Mouse (Mus musculus) 3134 (cell line): Measurements from ENCODE around the gene Itfg2.

ENCODE experiments used
- DNase-seq: peaks from one replicate; pipeline ENCODE4 v3.0.0-alpha.2; 2011; ENCODE audit warnings: low spot score; ENCODE audit not compliant: insufficient read length; ENCODE audit errors: extremely low read depth

Gene Itfg2

GRCm38 (mm10) chr6:128424269-128425019 lies at the start of gene Itfg2:
Gene Itfg2 (minus strand): TSS chr6:128424931.
- peak; percentile 98 for DNase-seq

- DNase-seq: no peak
These were observed 49.4 kb upstream of the Itfg2 start for GRCm38 (mm10) chr6:128474112-128474511.

- DNase-seq: no peak
These were observed 44.7 kb upstream of the Itfg2 start for GRCm38 (mm10) chr6:128469451-128469850.

GRCm38 (mm10) chr6:128467298-128467697 lies 42.6 kb upstream of the Itfg2 start:
- no peak for DNase-seq

DNA sequence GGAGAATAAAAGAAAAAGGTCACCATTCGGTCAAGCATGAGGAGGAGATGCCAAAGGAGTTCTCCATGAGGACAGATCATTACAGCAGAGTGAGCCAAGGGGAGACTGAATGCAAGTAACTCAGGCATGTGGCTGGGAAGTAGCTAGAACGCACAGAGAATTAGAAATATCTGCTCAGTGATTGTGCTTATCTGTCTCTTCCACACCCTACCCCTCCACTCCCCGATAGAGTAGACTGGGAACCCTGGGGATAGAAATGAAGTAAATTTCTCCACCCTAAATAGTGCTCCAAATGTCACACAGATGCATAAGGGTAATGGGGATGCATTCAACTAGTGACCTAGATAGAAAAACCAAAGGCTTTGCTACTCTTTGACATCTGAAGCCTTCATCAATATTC lies 41.8 kb upstream of the Itfg2 start:
- DNase-seq: no peak

- no peak for DNase-seq
These were observed 41.3 kb upstream of the Itfg2 start for GRCm38 (mm10) chr6:128466043-128466442.

GRCm38 (mm10) chr6:128464996-128465395 lies 40.3 kb upstream of the Itfg2 start:
- no peak for DNase-seq

- DNase-seq: no peak
These were observed 36.9 kb upstream of the Itfg2 start for GRCm38 (mm10) chr6:128461606-128462005.

GRCm38 (mm10) chr6:128460729-128461503 lies 36.2 kb upstream of the Itfg2 start:
- DNase-seq: no peak

DNA sequence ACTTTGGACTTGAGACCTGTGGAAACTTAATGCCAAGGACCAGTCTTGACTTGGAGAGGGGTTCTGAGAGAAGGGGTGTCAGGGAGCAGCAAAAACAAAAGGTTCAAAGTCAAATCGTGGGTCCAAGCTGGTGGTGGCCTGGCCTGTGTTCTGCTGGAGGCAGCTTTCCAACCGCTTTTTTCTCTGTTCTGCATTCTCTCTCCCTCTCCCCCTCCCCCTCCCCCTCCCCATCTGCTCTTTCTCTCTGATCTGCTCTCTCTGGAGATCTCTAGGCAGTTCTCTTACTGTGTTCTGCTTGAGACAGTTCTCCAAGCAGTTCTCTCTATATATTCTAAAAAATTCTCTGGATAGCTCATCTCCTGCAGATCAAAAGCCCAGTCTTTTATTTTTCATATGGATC lies 35.6 kb upstream of the Itfg2 start:
- DNase-seq: no peak

DNA sequence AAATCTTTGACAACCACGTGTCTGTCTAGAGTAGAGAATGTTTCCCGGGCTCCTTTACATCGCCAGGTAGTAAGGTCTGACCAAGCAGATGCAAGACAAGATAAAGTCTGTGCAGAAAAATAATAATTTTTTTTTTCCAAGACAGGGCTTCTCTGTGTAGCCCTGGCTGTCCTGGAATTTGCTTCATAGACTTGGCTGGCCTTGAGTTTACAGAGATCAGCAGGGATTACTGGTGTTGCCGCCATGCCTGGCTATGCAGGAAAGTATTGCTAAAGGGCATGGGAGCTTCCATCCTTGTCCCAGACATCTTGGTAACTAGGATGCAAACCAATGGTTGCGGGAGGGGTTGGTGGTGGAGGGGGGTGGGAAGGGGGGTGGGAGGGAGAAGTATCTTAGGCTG lies 32.5 kb upstream of the Itfg2 start:
- DNase-seq: no peak

DNA sequence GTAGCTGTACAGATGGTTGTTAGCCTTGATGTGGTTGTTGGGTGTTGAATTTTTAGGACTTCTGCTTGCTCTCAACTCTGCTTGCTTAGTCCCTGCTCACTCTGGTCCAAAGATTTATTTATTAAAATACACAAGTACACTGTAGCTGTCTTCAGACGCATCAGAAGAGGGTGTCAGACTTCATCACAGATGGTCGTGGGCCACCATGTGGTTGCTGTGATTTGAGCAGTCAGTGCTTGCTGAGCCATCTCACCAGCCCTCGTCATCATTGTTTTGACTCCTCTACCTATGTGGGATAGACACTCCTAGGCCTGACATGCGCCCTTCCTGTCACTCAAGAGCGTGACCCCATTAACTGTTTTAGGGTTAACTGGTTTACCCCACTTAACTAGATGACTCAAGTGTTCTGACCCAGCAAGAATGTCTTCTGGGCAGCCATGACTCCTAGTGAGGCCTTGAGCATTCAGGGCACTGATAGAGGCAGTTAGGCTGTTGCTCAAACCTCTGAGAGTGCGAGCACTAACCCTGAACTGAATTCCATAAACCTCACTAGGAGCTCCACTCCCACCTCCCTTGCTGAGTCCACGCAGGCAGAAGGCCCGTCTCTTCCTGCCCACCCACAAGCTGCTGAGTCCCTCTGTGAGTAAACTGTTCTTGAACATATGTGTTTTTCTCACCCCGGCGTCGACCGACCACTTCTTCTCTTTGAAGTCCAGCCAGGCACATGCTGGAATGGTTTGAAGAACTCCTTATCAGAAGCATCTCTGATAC lies 31.3 kb upstream of the Itfg2 start:
- DNase-seq: no peak

GRCm38 (mm10) chr6:128447063-128447462 lies 22.3 kb upstream of the Itfg2 start:
- no peak for DNase-seq

DNA sequence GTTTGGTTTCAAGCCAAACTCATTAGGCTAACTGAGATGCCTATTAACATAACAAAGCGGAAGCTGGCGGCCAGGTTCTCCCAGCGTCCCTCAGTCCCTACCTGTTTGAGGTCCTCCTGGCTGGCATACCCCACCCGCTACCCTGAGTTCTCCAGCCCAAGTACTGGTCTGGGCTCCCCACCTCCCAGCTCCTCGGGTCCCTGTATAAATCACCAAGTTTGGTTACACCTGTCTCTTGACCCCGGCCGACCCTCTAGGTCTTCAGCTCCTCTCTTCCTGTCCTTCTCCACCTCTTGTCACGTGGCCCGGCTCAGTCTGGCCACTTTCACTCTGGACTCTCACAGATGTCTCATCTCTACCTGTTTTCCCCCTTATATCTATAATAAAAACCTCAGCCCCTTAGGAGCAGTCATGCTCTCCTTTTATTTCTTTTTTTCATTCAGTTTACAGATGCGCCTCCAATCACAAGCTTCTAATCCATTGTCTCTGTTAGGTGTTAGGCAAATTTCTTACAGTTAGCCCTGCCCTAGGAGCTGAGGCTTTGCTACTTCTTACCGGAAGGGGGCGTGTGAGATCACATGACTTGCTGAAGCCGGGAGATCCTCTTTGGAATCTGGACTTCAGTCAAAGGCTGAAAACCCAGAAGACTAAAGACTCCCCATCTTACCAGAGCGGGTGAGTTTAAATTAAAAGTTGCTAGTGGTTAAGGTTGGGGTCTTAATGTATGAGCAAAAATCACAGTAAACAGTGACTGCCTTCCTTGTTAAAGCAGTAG lies 21.2 kb upstream of the Itfg2 start:
- no peak for DNase-seq

DNA sequence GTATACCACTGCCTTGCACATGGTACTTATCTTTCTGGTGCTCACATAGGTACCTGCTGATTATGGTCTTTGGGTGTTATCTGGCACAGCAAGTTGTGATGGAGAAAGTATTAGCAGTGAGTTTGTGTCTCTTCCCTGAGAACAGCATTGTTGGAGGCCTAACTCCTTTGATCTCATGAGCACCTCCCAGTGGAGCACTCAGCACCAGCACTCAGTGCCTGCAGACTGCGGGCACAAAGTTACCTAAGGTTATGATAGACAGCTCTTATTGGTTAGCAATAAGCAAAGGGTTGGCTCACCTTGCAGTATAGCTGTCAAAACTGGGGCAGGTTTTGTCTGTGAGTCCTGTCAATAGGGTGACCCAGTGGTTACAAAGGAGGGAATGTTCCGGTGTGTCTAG lies 15.5 kb upstream of the Itfg2 start:
- DNase-seq: no peak

- DNase-seq: no peak
These were observed 14.2 kb upstream of the Itfg2 start for GRCm38 (mm10) chr6:128438871-128439341.

- peak; percentile 95 for DNase-seq
These were observed 13.7 kb upstream of the Itfg2 start, which contains the start of gene Fkbp4 for GRCm38 (mm10) chr6:128438317-128438870. Gene Fkbp4 (minus strand): TSS chr6:128438677.

GRCm38 (mm10) chr6:128437731-128438316 lies 13.1 kb upstream of the Itfg2 start:
- peak; percentile 75 for DNase-seq

GRCm38 (mm10) chr6:128437288-128437687 lies 12.6 kb upstream of the Itfg2 start:
- DNase-seq: no peak
